Mouse (Mus musculus): ENCODE measurements at regions not wholly inside any gene's neighbourhood (a gene's known extent, or its start where the extent isn't known, plus 50 kb on each side); places are given as distances from the start of the nearest gene placed in this dataset.

- TF ChIP-seq CTCF (IDR thresholded peaks at IDR 0.05; ENCODE audit: extremely low read depth, insufficient read depth, low read length) (no peak), POLR2A (IDR thresholded peaks at IDR 0.05; ENCODE audit: extremely low read depth, insufficient read depth, low read length) (no peak)
Observed at GRCm38 (mm10) chr11:37480236-37480635, 244.5 kb upstream of the Tenm2 start.

All from cortical plate, adult 2 months (tissue).